Mouse (Mus musculus): ENCODE results near the gene Tram2. TPM values are rescaled to one million over a fixed set of nuclear protein-coding genes. Genes with fewer than 3 reads are reported as not detected.

The Tram2 gene
- polyA plus RNA-seq (2015; fragmentation: Nextera tagmentation; extraction: Ambion mirVana): 2.6 and 3.6 TPM in 2 replicates

DNA sequence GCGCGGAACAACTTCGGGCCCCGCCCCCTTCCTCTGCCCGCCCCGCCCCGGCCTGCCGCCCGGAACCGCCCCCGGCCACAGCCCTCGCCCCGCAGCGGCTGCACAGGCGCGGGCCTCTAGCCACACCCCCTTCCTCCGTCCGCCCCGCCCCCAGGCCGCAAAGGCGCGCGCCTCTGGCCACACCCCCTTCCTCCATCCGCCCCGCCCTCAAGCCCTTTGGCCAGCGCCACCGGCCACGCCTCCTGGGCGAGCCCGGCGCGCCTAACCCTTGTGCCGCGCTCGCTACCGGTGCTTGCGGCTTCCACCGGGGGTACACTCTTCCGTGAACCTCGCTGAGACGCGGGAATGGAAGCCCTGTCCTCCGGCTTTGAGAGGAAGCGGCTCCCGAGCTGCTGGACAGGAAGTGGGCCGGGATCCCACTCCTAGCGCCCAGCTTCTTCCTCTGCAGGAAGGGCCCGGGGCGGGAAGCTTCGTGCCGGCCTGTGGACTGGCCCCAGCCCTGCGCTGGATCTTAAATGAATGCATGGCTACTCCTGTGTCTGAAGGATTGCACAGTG is at the start of gene Tram2:
Gene Tram2, minus strand, starts transcription at position 13 of the 557 bp plus-strand sequence.
- WGBS: under 1% methylated on average over 30 of the region's 52 CpGs
- DNase-seq (ENCODE audit: low spot score): peak; percentile 98
- TF ChIP-seq CTCF (IDR thresholded peaks at IDR 0.05; ENCODE audit: low read depth): no peak
- no peak for TF ChIP-seq EP300 (optimal IDR thresholded peaks at IDR 0.05)

DNA sequence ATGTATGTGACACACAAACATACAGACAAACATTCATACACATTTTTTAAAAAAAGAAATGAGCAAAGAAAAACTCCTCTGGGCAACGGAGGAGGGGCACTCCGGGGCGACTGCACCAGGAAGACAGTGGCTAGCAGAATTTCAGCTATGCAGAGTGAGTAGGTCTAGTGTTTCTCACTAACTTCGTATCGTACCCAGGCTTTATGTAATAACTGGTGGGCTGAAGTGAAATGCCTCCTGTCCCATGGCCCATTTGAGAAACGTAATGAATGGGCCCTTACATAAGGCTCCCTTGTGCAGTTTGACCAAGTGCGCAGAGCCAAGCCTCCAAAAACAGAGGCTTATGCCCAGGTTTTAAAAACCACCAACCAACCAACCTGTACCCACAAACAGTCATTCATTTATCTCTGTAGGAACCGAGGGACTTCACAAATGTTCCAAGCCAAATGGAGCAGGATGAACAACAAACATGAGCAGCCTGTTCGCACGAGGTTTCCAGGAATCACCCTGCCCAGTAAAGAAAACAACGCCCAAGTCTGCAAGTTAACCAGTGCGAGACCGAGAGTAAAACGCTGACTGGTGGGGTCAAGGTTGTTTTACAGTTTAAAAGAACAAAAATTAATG is 45.8 kb upstream of the Tram2 start:
- WGBS: 53% methylated on average over 14 of the region's 14 CpGs
- Histone ChIP-seq H3K4me1 (replicated peaks; ENCODE audit: control insufficient read depth, insufficient read depth) (no peaks in the 10 kb centered on the region), H3K4me3 (ENCODE audit: low read depth, low read length) (no peak overlapping the region), H3K27me3 (ENCODE audit: control insufficient read depth, insufficient read depth, low read length) (no peaks in the 10 kb centered on the region), H3K4me2 (replicated peaks; ENCODE audit: low read depth) (no peak overlapping the region), H3K9me3 (ENCODE audit: control insufficient read depth, low read length) (no peaks in the 10 kb centered on the region), H3K36me3 (ENCODE audit: control insufficient read depth, insufficient read depth, low read length) (no peaks in the 10 kb centered on the region), H3K9ac (ENCODE audit: low read length) (no peak overlapping the region), H3K27ac (replicated peaks) (peak overlapping the region; percentile 78)
- DNase-seq (ENCODE audit: low spot score) (peak; percentile 74), ATAC-seq (ENCODE audit: low FRiP score, low TSS enrichment) (peak; percentile 93)
- TF ChIP-seq EP300 (optimal IDR thresholded peaks at IDR 0.05) (no peak), CTCF (IDR thresholded peaks at IDR 0.05; ENCODE audit: low read depth) (no peak; the same call in 1 of the 2 replicates)

More for the DNA sequence above, at the start of gene Tram2:
- peak; percentile 96 for ATAC-seq (ENCODE audit: low FRiP score, low TSS enrichment)
- peaks cover 2% of the 10 kb centered on the region; the same call in 1 of the 2 replicates for H3K4me1 ChIP-seq (replicated peaks; ENCODE audit: control insufficient read depth, insufficient read depth)
- H3K4me2 ChIP-seq (replicated peaks; ENCODE audit: low read depth): peak within 1 kb of the TSS; percentile 78
- H3K36me3 ChIP-seq (ENCODE audit: control insufficient read depth, insufficient read depth, low read length): no peaks in the 10 kb centered on the region
- no peaks in the 10 kb centered on the region for H3K27me3 ChIP-seq (ENCODE audit: control insufficient read depth, insufficient read depth, low read length)
- peak within 1 kb of the TSS; percentile 92 for H3K27ac ChIP-seq (replicated peaks)
- H3K9me3 ChIP-seq (ENCODE audit: control insufficient read depth, low read length): no peaks in the 10 kb centered on the region
- H3K4me3 ChIP-seq (ENCODE audit: low read depth, low read length): peak within 1 kb of the TSS; percentile 74
- H3K9ac ChIP-seq (ENCODE audit: low read length): peak within 1 kb of the TSS; percentile 74

DNA sequence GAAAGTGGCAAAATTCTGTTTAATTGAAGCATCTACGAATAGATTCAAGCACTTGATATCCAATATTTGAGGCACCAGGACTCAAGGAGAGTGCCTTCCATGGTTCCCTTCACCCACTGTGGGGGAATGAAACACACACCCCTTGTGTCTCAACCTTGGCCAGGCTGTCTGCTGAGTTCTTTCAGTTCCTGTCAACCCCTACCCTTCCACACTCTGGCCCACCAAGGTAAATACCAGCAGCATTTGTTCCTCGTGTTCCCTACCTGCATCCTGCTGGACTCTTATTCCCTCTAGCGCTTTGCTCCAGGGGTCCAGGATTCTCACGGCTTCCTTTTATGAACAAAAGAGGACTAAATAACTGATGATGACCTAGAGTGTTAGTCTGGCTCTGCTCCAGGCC is 24.8 kb upstream of the Tram2 start:
- Histone ChIP-seq H3K4me3 (ENCODE audit: low read depth, low read length) (no peak overlapping the region), H3K9me3 (ENCODE audit: control insufficient read depth, low read length) (no peaks in the 10 kb centered on the region), H3K27ac (replicated peaks) (no peak overlapping the region), H3K27me3 (ENCODE audit: control insufficient read depth, insufficient read depth, low read length) (no peaks in the 10 kb centered on the region), H3K9ac (ENCODE audit: low read length) (no peak overlapping the region), H3K4me1 (replicated peaks; ENCODE audit: control insufficient read depth, insufficient read depth) (no peaks in the 10 kb centered on the region), H3K36me3 (ENCODE audit: control insufficient read depth, insufficient read depth, low read length) (no peaks in the 10 kb centered on the region), H3K4me2 (replicated peaks; ENCODE audit: low read depth) (no peak overlapping the region)
- TF ChIP-seq EP300 (optimal IDR thresholded peaks at IDR 0.05): no peak
- TF ChIP-seq CTCF (IDR thresholded peaks at IDR 0.05; ENCODE audit: low read depth): no peak
- 82% methylated on average over 4 of the region's 4 CpGs for WGBS
- ATAC-seq (ENCODE audit: low FRiP score, low TSS enrichment) (no peak), DNase-seq (ENCODE audit: low spot score) (no peak)

DNA sequence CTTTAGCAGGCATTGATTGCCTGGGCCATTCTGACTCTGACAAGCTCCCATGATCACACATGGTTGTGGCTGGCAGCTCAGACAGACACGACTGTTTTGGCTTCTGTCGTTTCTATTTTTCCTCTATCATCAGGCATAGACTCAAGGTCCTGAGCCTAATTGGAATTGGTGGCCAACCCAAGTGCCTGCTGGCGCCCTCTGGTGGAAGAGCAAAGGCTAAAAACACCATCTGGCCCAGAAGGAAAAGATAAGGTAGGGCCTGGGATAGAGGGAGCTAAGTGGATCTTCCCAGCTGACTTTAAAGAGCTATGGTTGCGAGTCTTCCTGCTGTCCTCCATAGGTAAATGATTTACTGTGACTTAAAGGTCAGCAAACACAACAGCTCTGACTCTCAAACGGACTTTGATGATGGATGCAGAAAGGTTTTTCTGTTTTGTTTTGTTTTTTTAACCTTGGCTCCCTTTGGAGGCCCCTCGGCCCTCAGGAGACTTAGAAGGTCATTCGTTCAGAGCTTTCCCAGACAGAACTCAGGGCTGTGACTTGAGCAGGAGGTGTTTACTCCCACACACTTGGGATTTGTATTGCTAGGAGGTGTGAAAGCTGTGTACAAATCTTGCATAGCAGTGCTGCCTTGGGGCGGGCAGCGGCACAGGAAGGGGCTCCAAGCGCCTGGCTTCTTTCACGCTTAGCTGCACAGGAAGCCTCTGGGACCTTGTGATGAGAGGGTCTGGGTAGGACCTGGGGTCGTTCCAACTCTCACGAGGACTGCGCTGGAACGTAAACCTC is 22.4 kb upstream of the Tram2 start:
- Histone ChIP-seq H3K4me3 (ENCODE audit: low read depth, low read length) (no peak overlapping the region), H3K36me3 (ENCODE audit: control insufficient read depth, insufficient read depth, low read length) (no peaks in the 10 kb centered on the region), H3K27me3 (ENCODE audit: control insufficient read depth, insufficient read depth, low read length) (no peaks in the 10 kb centered on the region), H3K4me2 (replicated peaks; ENCODE audit: low read depth) (no peak overlapping the region), H3K27ac (replicated peaks) (no peak overlapping the region), H3K9ac (ENCODE audit: low read length) (no peak overlapping the region), H3K4me1 (replicated peaks; ENCODE audit: control insufficient read depth, insufficient read depth) (no peaks in the 10 kb centered on the region), H3K9me3 (ENCODE audit: control insufficient read depth, low read length) (no peaks in the 10 kb centered on the region)
- WGBS: 39% methylated on average over 15 of the region's 15 CpGs
- DNase-seq (ENCODE audit: low spot score) (peak; percentile 68), ATAC-seq (ENCODE audit: low FRiP score, low TSS enrichment) (no peak)
- TF ChIP-seq CTCF (IDR thresholded peaks at IDR 0.05; ENCODE audit: low read depth) (peak; percentile 85), EP300 (optimal IDR thresholded peaks at IDR 0.05) (no peak)

DNA sequence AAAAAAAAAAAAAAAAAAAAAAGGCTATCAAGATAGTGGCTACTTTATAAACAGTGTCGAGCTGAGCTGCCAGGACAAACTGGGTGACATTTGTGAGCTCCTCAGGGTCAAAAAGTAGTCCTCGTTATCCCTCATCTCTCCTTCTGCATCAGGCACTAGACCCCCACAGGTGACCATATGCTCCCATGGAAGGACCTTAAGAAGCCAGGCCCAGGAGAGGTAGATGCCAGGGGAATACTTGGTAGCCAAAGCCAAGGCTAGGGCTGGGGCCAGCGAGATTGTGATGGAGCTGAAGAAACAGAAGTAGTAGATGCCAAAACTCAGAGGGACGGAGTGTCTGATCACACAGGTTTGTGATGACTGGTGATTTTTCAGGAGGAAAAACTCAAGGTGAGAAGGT is 21.7 kb upstream of the Tram2 start:
- no peak overlapping the region for H3K9ac ChIP-seq (ENCODE audit: low read length)
- H3K27me3 ChIP-seq (ENCODE audit: control insufficient read depth, insufficient read depth, low read length): no peaks in the 10 kb centered on the region
- ATAC-seq (ENCODE audit: low FRiP score, low TSS enrichment): no peak
- 81% methylated on average over 4 of the region's 4 CpGs for WGBS
- no peak overlapping the region for H3K27ac ChIP-seq (replicated peaks)
- H3K4me3 ChIP-seq (ENCODE audit: low read depth, low read length): no peak overlapping the region
- H3K4me1 ChIP-seq (replicated peaks; ENCODE audit: control insufficient read depth, insufficient read depth): no peaks in the 10 kb centered on the region
- H3K4me2 ChIP-seq (replicated peaks; ENCODE audit: low read depth): no peak overlapping the region
- no peak for DNase-seq (ENCODE audit: low spot score)
- no peaks in the 10 kb centered on the region for H3K36me3 ChIP-seq (ENCODE audit: control insufficient read depth, insufficient read depth, low read length)
- no peak for TF ChIP-seq EP300 (optimal IDR thresholded peaks at IDR 0.05)
- H3K9me3 ChIP-seq (ENCODE audit: control insufficient read depth, low read length): no peaks in the 10 kb centered on the region
